Mouse (Mus musculus) E14TG2a.4 (cell line): ENCODE results near the gene Gm13288.
"Not testable (repeated sequence)": the region's sequence is repeated elsewhere in the genome, so short reads cannot be mapped to it uniquely, and the experiment has no call there.

Experiments used
- CTCF ChIP-seq: conservative IDR thresholded peaks from 2 replicates; pipeline ENCODE4 v1.5.1; 2014; ENCODE audit warnings: low read length
- POU5F1 ChIP-seq: IDR thresholded peaks from 2 replicates; pipeline ENCODE4 v1.6.1; 2014; ENCODE audit warnings: low read length, borderline replicate concordance

- TF ChIP-seq CTCF, POU5F1: not testable (repeated sequence)
Observed at GRCm38 (mm10) chr4:88793936-88794675, 11.2 kb upstream of the Gm13288 start, which contains the start of gene Gm13275.
